Mouse (Mus musculus) retina, postnatal 7 days (tissue): Measurements from ENCODE around the gene Actn2.

Experiments
- DNase-seq: peaks from one replicate; pipeline ENCODE4 v3.0.0-alpha.2; 2012; ENCODE audit warnings: low read depth, low spot score

The Actn2 gene

DNA sequence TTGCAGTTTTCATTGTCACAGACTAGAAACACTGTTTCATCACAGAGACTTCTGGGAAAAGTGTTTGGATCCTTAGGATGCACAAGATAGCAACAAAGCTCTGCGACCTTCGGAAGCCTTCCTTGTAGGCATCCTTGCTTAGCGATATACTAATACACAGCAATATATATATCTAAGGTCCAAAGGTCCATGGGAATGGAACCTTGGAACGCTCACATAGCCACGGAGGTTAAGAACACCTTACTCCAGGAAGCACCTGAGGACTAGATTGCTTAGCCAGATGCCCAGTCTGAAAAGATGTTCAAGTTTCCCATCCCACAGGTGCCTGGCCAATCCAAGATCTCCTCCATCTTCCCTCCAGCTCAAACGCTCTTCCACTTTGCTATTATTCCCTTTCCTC, 26.4 kb downstream of the Actn2 start:
- no peak for DNase-seq

DNA sequence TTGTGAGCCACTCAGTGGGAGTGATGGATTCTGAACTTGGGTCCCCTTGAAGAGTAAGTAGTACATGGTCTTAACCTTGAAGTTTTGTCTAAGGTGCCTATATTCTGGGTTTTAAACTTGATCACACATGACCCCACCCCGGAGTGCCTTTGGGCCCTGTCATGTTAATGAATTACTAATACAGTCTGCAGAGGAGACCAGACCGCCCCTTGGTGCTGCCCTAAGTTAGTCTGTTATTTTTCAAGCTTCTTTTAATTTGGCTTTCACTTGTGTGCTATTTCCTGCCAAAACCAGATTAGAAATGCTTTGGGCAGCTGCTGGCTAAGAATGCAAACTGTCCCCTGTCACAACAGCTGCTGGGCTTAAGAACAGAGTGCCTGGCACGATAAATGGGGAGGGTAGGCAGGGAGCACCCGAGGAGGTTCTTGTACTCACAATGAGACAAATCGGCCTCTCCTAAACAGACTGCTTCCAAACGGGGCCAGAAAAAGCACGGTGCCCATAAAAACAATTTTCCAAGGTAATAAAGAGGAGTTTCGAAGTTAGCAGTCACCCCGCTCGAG, 28.5 kb downstream of the Actn2 start:
- DNase-seq, result no peak

GRCm38 (mm10) chr13:12311371-12311770, 29.2 kb downstream of the Actn2 start:
- no peak for DNase-seq

DNA sequence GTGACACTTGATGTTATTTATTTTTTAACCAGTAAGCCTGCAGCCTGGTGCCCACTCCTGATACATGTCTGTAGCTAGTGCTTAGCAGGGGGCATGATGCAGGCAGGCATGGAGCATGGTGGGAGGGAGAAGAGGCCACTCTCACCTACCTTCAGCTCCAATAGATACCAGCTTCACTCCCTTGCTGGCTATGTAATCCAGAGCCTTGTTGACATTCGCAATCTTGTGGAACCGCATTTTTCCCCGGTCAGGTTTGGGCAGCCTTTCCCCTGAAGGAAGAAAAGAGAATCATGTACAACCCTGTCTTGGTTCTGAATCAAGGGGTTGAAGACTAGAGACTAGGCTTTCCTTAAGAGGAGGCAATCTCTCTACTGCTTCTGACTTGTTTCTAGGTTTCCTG, 31.1 kb downstream of the Actn2 start:
- DNase-seq, result no peak

DNA sequence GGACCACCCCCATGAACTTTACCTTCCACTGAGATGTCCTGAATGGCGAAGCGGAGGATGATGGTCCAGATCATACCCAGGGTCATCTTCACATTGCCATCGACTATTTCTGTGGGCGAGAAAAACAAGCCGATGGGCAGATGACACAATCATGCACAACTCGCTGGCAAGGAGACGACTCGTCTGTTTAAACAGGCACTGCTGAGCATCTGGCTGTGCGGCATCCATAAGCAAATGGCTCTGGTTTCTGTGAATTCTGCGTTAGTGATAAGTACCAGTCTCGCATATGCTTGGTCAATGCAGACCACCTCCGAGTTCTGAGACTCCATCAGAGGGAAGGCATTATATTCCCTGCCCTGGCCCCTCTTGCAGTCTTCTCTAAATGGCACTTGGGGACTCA, 31.7 kb downstream of the Actn2 start:
- no peak for DNase-seq

DNA sequence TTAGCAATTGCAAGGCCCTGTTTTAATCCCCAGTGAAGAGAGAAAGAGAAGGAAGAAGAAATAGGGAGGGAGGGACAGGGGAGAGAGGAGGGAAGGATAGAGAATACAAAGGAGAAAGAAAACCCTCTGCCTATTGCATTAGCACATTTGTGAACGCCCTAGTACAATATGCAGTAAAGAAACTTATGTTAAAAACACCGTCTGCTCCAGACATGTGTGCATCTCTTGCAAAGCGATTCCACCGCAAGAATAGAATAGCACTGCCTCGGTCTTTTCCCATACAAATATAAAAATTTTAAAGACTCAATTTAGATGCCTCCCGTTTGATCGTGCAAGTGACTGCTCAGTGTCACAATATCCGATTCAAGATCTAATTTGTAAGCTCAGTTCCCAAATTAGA, 32.1 kb downstream of the Actn2 start:
- DNase-seq, result no peak

DNA sequence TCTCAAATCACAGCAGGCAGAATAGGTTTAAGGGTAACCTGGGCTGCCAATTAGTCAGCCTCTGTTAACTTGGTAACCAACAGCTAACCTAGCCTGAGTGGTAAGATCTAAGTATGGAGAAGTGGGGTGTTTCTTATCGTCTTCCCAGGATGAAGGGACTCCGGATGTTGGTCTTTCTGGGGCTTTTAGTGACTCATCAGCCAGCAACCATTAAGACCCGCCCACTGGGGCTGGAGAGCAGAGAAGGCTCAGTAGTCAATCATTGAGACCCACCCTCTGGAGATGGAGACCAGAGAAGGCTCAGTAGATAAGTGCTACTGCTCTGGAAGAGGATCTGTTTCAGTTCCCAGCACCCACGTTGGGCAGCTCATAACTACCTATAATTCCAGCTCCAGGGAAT, 33.3 kb downstream of the Actn2 start:
- no peak for DNase-seq

DNA sequence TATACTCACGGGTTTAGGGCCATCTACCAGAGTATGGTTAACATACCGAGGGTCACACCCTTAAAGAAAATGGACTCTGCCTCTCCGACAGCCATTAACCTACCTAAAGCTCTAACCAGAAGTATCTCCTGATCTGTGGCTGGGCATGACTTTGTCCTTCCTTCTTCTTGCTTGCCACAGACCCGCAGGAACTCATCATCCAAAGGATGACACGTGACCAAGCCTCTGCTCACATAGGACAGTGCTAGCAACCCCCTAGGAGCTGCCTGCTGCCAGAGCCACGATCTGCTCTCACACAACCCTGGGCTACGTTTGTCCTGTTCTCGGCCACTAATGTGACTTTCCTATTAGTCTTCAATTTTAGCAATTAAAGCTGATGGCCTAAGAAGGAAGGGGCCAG, 35.0 kb downstream of the Actn2 start:
- DNase-seq, result no peak

- DNase-seq, result no peak
These were observed 35.6 kb downstream of the Actn2 start for GRCm38 (mm10) chr13:12304991-12305390.

DNA sequence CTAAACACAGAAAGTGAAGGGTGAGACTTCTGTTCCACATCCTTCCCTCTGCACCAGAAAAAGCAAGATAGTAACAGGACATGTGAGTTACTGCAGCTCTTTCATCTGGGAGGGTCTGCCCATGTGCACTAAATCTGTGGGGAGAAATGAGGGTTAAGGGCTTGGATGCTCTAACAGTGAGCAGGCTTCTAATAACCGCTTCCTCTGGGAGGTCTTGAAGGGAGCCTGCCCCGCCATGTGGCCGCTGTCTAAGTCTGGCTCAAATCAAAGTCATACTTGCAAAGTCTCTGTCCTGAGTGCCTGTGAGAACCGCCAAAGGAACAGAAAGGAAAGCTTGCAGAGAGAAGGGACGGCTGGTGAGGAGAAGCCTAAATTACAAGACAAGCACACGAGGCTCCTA, 42.8 kb downstream of the Actn2 start:
- DNase-seq, result no peak

DNA sequence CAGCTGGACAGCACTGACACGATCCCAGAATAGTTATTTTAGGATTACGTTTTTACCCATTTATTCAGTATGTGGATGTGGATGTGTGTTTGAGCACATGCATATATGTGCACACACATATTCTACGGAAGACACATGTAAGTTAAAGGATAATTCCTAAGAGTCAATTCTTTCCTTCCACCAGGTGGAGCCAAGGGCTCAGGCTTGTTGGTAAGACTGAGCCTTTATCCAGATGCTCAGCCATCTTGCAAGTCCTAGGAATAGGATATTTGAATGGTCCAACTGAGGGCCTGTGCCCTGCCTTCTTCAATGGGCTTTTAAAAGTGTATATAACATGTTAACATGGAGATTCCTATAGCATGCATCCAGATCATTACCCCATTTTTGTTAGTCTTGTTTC, 43.9 kb downstream of the Actn2 start:
- DNase-seq, result no peak

GRCm38 (mm10) chr13:12293810-12294209, 46.8 kb downstream of the Actn2 start:
- DNase-seq, result no peak

DNA sequence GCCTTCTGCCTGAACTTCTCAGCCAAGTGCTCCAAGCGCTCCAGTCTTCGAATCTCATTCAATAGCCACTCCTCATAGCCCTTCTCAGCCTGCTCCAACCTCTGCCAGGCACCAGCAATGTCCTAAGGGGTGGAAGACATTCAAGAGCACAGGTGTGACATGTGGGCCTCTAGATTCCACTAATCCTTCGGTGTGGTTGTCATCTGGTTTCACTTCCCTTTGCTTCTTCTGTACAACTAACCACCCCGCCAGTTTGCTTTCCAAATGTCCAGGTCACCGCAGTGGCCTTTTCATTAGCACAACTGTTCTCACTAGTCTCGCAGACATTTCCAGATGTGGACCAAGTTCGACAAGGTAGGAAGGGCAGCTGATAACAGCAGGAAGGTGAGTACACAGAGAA, 49.9 kb downstream of the Actn2 start:
- DNase-seq, result no peak

DNA sequence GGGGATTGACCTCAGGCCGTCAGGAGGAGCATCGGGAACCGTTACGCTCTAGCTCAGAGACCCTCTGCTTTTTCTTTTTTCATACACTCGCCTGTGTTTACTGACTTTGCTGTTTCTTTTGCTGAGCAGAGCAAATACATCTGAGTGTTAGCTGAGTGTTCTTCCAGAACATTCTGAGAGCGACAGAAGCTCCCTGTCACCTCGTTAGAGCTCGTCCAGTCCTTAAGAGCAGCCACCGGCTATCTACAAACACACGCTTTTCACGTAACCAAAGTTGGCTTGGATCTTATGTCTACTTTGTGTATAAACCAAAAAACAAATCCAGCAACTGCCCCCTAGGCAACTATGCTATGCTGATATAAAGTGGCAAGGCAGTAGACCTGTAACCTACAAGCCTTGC, 56.0 kb downstream of the Actn2 start:
- DNase-seq, result no peak

GRCm38 (mm10) chr13:12283826-12284225, 56.7 kb downstream of the Actn2 start:
- no peak for DNase-seq

DNA sequence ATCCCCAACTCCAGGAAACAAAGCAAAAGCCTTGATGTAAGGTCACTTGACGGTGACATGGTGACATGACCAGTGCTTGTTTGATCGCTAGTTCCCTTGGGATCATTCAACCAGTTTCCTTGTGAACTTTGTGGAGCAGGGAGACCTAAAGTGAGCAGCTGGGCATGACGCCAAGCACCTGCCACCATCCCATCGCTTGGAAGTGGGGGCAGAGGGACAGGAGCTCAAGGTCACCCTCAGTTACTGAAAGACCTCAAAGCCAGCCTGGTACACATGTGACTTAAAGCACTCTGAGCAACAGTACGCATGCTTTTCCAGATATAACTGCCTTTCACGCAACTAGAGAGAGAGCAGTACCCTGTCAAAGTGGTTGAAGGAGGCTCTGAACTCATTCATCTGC, 65.8 kb downstream of the Actn2 start:
- no peak for DNase-seq

- no peak for DNase-seq
These were observed 66.3 kb downstream of the Actn2 start for GRCm38 (mm10) chr13:12274220-12274619.

DNA sequence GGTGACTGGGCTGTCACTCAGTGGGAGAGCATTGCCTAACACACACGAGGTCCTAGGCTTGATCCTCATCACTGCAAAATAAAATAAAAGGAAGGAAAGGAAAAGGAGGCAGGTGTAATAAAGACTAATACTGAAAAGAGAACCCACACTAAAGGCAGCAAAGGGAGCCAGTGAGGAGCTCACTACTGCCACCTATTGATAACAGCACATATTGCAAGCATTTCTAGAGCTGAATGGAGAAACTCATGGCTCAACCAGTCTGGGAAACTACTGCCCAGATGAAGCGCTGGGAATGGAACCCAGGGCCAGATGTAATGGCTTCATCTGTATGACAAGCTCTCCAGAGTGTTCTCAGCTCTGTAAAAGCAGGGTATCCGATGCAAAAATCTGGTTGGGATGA, 67.6 kb downstream of the Actn2 start:
- DNase-seq, result peak; percentile 28

GRCm38 (mm10) chr13:12267971-12268370, 72.6 kb downstream of the Actn2 start:
- no peak for DNase-seq

DNA sequence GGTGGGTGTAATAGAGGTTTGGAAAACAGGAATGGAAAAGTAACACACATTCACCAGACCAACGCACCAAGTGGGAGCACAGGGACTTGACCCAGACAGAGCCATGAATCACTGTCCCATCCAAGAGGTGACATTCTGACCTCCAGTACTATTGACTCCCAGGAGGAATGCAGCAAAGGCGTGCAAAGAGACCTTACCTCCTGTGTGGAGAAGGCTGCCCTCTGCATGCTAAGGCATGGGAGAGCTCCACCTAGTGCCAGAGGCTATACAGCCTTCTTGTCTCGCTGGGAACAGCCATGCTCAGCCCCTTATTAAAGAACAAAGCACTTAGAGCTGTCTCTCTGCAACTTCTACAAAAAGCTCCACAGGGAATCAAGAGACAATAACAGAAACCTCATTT, 73.5 kb downstream of the Actn2 start:
- DNase-seq, result no peak

DNA sequence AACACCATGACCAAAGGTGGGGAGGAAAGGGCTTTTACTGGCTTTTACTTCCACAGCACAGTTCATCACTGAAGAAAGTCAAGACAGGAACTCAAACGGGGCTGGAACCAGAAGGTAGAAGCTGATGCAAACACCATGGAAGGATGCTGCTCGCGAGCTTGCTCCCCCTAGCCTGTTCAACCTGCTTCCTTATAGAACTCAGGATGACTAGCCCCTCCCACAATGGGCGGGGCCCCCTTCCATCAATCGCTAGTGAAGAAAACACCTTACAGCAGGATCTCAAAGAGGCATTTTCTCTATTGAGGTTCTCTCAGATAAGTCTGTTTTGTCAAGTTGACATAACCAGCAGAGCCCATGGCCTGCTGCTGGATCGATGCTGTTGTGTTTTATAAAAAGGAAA, 76.6 kb downstream of the Actn2 start:
- DNase-seq, result no peak

- DNase-seq, result no peak
These were observed 79.1 kb downstream of the Actn2 start for GRCm38 (mm10) chr13:12261505-12261904.

- peak; percentile 86 for DNase-seq
These were observed 82.9 kb downstream of the Actn2 start, which contains the start of gene Mtr for GRCm38 (mm10) chr13:12257391-12258380. Mtr (minus strand) TSS chr13:12258113.
